Comparison of ENCODE assay signal across 8 mouse cellular contexts in genomic region chr6:67200715-67201322, GRCm38 (mm10). TPM values are rescaled to one million over a fixed set of nuclear protein-coding genes. Genes with fewer than 3 reads are reported as not detected.
A peak's percentile ranks its signal among the peaks of the same experiment; 100 is the strongest.
DNase-seq lines count a peak whose midpoint lies in the region; ATAC-seq lines count a peak whose summit lies in the region.
"Had no signal": no experiment of that assay in that cellular context is flagged by ENCODE, and none has a peak within 500 bp of the region (broad histone marks: within the 10 kb centered on the region; RNA-seq: fewer than 3 reads in every experiment).

No protein-coding gene starts in this region.

- ATAC-seq in megakaryocyte progenitor cell, adult 5-6 weeks (replicated peaks; ENCODE audit: poor library complexity): no peak

- peak; percentile 35 to 36 for DNase-seq in kidney, postnatal 4 days
- no peak for DNase-seq in kidney, adult 18-20 months
- DNase-seq in brain, embryonic 18.5 days (ENCODE audit: low read depth, low spot score): peak; percentile 40
- peak; percentile 78 to 86 for DNase-seq in cerebellum, postnatal 10 days
- DNase-seq in lung, postnatal 14 days: peak; percentile 30
- DNase-seq in natural killer cell, adult 2 months (ENCODE audit: low spot score in 2 of 2): no peak
- DNase-seq: liver, embryonic 13.5 days had no signal

RNA-seq across cellular contexts. Expression of gene Serbp1, which starts 37.2 kb away (rescaled TPM):
- 1,237 and 1,242 TPM in 2 replicates for total RNA-seq in megakaryocyte progenitor cell, adult 5-6 weeks (2015)
- 2,350 and 2,917 TPM in 2 replicates for total RNA-seq in megakaryocyte progenitor cell, adult 5-6 weeks (2017)

Comparison
In these comparisons a context has a peak if more than half of its experiments do, and no peak if none do; other contexts are left out.
1. DNase-seq: peak in kidney, postnatal 4 days (2 of 2), brain, embryonic 18.5 days (single experiment), cerebellum, postnatal 10 days (2 of 2) and lung, postnatal 14 days (single experiment); none in kidney, adult 18-20 months (single experiment) and natural killer cell, adult 2 months (0 of 2).